ENCODE assay signal across 11 mouse cellular contexts in genomic region chr5:150598202-150599119, GRCm38 (mm10). TPM values are rescaled to one million over a fixed set of nuclear protein-coding genes. Genes with fewer than 3 reads are reported as not detected.
DNase-seq lines count a peak whose midpoint lies in the region; ATAC-seq and TF ChIP-seq lines count a peak whose summit lies in the region.
"Had no signal": no experiment of that assay in that cellular context is flagged by ENCODE, and none has a peak within 500 bp of the region (broad histone marks: within the 10 kb centered on the region; RNA-seq: fewer than 3 reads in every experiment).

No protein-coding gene starts in this region.

- no peaks in the 10 kb centered on the region for H3K9me3 ChIP-seq in erythroblast, embryonic 14.5 days (ENCODE audit: control insufficient read depth, low read length)
- no peaks in the 10 kb centered on the region for H3K9me3 ChIP-seq in liver, postnatal 0 days (ENCODE audit: low read length)
- no peaks in the 10 kb centered on the region for H3K9me3 ChIP-seq in forebrain, postnatal 0 days (ENCODE audit: low read length)
- H3K9me3 ChIP-seq: lung, embryonic 15.5 days had no signal

- 19% methylated on average over 21 of the region's 21 CpGs for WGBS in spleen, adult 2 months
- whole genome bisulfite sequencing in liver, postnatal 0 days (ENCODE audit: insufficient replicate concordance), result 36% methylated on average over 21 of the region's 21 CpGs
- 73% methylated on average over 21 of the region's 21 CpGs for WGBS in forebrain, postnatal 0 days

- no peak for TF ChIP-seq EP300 in liver, postnatal 0 days (IDR thresholded peaks at IDR 0.05; ENCODE audit: low read depth)

- peak overlapping the region; percentile 38; the same call in 1 of the 2 replicates for H3K4me3 ChIP-seq in spleen, adult 2 months (ENCODE audit: extremely low read depth, insufficient read depth, insufficient read length)
- H3K4me3 ChIP-seq in erythroblast, embryonic 14.5 days (replicated peaks), result peak overlapping the region; percentile 31
- peak overlapping the region; percentile 35; the same call in 1 of the 2 replicates for H3K4me3 ChIP-seq in liver, postnatal 0 days (ENCODE audit: low read depth, low read length)
- H3K4me3 ChIP-seq in layer of hippocampus, adult 2 months, result no peak overlapping the region
- no peak overlapping the region for H3K4me3 ChIP-seq in forebrain, postnatal 0 days (ENCODE audit: low read depth, low read length)
- H3K4me3 ChIP-seq: lung, embryonic 15.5 days had no signal

- H3K36me3 ChIP-seq in spleen, adult 2 months (ENCODE audit: control insufficient read depth, insufficient read depth, low read length), result no peaks in the 10 kb centered on the region
- H3K36me3 ChIP-seq in erythroblast, embryonic 14.5 days (ENCODE audit: control insufficient read depth), result no peaks in the 10 kb centered on the region
- H3K36me3 ChIP-seq in liver, postnatal 0 days (replicated peaks; ENCODE audit: insufficient read depth, low read length), result no peaks in the 10 kb centered on the region
- H3K36me3 ChIP-seq in forebrain, postnatal 0 days (ENCODE audit: insufficient read depth), result 0 out of 2 replicates have a peak, but pooled peaks cover 8% of the 10 kb centered on the region
- H3K36me3 ChIP-seq: lung, embryonic 15.5 days had no signal

- peaks cover 18% of the 10 kb centered on the region for H3K4me1 ChIP-seq in spleen, adult 2 months (ENCODE audit: control insufficient read depth, insufficient read depth, insufficient read length)
- peaks cover 49% of the 10 kb centered on the region for H3K4me1 ChIP-seq in erythroblast, embryonic 14.5 days (ENCODE audit: control insufficient read depth)
- H3K4me1 ChIP-seq in liver, postnatal 0 days (ENCODE audit: insufficient read depth), result peaks cover 42% of the 10 kb centered on the region
- H3K4me1 ChIP-seq in forebrain, postnatal 0 days (ENCODE audit: insufficient read depth), result peaks cover 11% of the 10 kb centered on the region; the same call in 1 of the 2 replicates

- no peak for DNase-seq in spleen, adult 2 months (ENCODE audit: low read depth in 1 of 2, low spot score in 2 of 2)
- DNase-seq in spleen, postnatal 36 days (ENCODE audit: low spot score in 2 of 2), result no peak
- DNase-seq in liver, postnatal 0 days, result peak; percentile 53
- DNase-seq in thymus, postnatal 4 days, result peak; percentile 33
- no peak for DNase-seq in adrenal gland, adult (ENCODE audit: inconsistent age in 2 of 2, low spot score in 1 of 2)
- no peak for DNase-seq in layer of hippocampus, adult 2 months (ENCODE audit: low spot score in 2 of 2)
- DNase-seq in forebrain, postnatal 0 days, result no peak
- DNase-seq: heart, postnatal 36 days had no signal

- TF ChIP-seq CTCF in spleen, adult 2 months (IDR thresholded peaks at IDR 0.05; ENCODE audit: extremely low read depth, insufficient read depth, insufficient read length, insufficient replicate concordance), result no peak
- no peak for TF ChIP-seq CTCF in liver, postnatal 0 days (IDR thresholded peaks at IDR 0.05; ENCODE audit: low read depth)
- TF ChIP-seq CTCF in layer of hippocampus, adult 2 months (conservative IDR thresholded peaks at IDR 0.05), result no peak
- no peak for TF ChIP-seq CTCF in forebrain, postnatal 0 days (IDR thresholded peaks at IDR 0.05; ENCODE audit: low read depth)

- H3K27ac ChIP-seq in spleen, adult 2 months (ENCODE audit: insufficient read depth, low read length), result peak overlapping the region; percentile 70
- peak overlapping the region; percentile 88 for H3K27ac ChIP-seq in liver, postnatal 0 days (ENCODE audit: low read depth)
- no peak overlapping the region for H3K27ac ChIP-seq in layer of hippocampus, adult 2 months
- no peak overlapping the region for H3K27ac ChIP-seq in forebrain, postnatal 0 days (ENCODE audit: low read depth, low read length)
- H3K27ac ChIP-seq: lung, embryonic 15.5 days had no signal

- no peak for TF ChIP-seq POLR2A in spleen, adult 2 months (IDR thresholded peaks at IDR 0.05; ENCODE audit: low read depth, low read length)

- peak; percentile 47 for ATAC-seq in liver, postnatal 0 days
- ATAC-seq in forebrain, postnatal 0 days, result no peak
- ATAC-seq: forebrain, embryonic 14.5 days had no signal

- H3K27me3 ChIP-seq in spleen, adult 2 months (ENCODE audit: control insufficient read depth, insufficient read depth, low read length), result no peaks in the 10 kb centered on the region
- H3K27me3 ChIP-seq in erythroblast, embryonic 14.5 days (ENCODE audit: control insufficient read depth), result peaks cover 9% of the 10 kb centered on the region
- no peaks in the 10 kb centered on the region for H3K27me3 ChIP-seq in liver, postnatal 0 days (ENCODE audit: insufficient read depth, low read length)
- H3K27me3 ChIP-seq in forebrain, postnatal 0 days (ENCODE audit: insufficient read depth, low read length), result 0 out of 2 replicates have a peak, but pooled peaks cover 3% of the 10 kb centered on the region

- H3K4me2 ChIP-seq in liver, postnatal 0 days (ENCODE audit: low read depth, low read length), result peak overlapping the region; percentile 70
- no peak overlapping the region for H3K4me2 ChIP-seq in forebrain, postnatal 0 days (ENCODE audit: low read depth)
- H3K4me2 ChIP-seq: lung, embryonic 15.5 days had no signal

- no peak overlapping the region; the same call in 1 of the 2 replicates for H3K9ac ChIP-seq in liver, postnatal 0 days (replicated peaks)
- no peak overlapping the region for H3K9ac ChIP-seq in forebrain, postnatal 0 days
- H3K9ac ChIP-seq: lung, embryonic 15.5 days had no signal

RNA-seq across cellular contexts. Expression of gene N4bp2l1, which starts 1.5 kb away (rescaled TPM):
- polyA plus RNA-seq in spleen, adult 2 months (2012; rRNA removed), result 29.0 and 30.9 TPM in 2 replicates
- 0.91 and 1.8 TPM in 2 replicates for polyA plus RNA-seq in erythroblast, embryonic 14.5 days (2012)
- 34.0 and 39.8 TPM in 2 replicates for polyA plus RNA-seq in liver, postnatal 0 days (2015; fragmentation: Nextera tagmentation; extraction: Ambion mirVana)
- 10 to 100 TPM; 55.5 to 57.0 TPM for total RNA-seq in layer of hippocampus, adult 2 months (2021)
- 15.9 and 27.4 TPM in 2 replicates for total RNA-seq in forebrain, postnatal 0 days (2014; rRNA removed)
- polyA plus RNA-seq in forebrain, postnatal 0 days (2015; fragmentation: Nextera tagmentation; extraction: Ambion mirVana), result 19.5 and 28.0 TPM in 2 replicates

Comparison
In these comparisons a context has a peak if more than half of its experiments do, and no peak if none do; other contexts are left out.
1. DNase-seq: peak in liver, postnatal 0 days (single experiment) and thymus, postnatal 4 days (single experiment); none in spleen, adult 2 months (0 of 2), spleen, postnatal 36 days (0 of 2), adrenal gland, adult (0 of 2), layer of hippocampus, adult 2 months (0 of 2) and forebrain, postnatal 0 days (single experiment).
2. H3K27ac ChIP-seq: peak in spleen, adult 2 months (single experiment) and liver, postnatal 0 days (single experiment); none in layer of hippocampus, adult 2 months (single experiment) and forebrain, postnatal 0 days (single experiment).
3. H3K4me3 ChIP-seq: peak in spleen, adult 2 months (single experiment), erythroblast, embryonic 14.5 days (single experiment) and liver, postnatal 0 days (single experiment); none in layer of hippocampus, adult 2 months (single experiment) and forebrain, postnatal 0 days (single experiment).